Mouse (Mus musculus) limb, embryonic 15.5 days (tissue): ENCODE data around the gene Rbm6. TPM values are rescaled to one million over a fixed set of nuclear protein-coding genes. Genes with fewer than 3 reads are reported as not detected.

Source experiments
- ATAC-seq: fragments of 200-750 bp; cut with Nextera tagmentation; 2 replicates; pipeline ENCODE4 v1.8.0; 2017; ENCODE audit warnings: low read depth, moderate TSS enrichment; ENCODE audit not compliant: insufficient number of reproducible peaks, low FRiP score, low TSS enrichment
- H3K27ac ChIP-seq: fragments of 300-500 bp; sonication (generic); 2 replicates; pipeline ENCODE4 v1.5.1; 2015; ENCODE audit warnings: moderate library complexity, mild to moderate bottlenecking, inconsistent platforms
- H3K27me3 ChIP-seq: fragments of 300-500 bp; sonication (generic); 2 replicates; pipeline ENCODE4 v1.6.1; 2015; ENCODE audit warnings: inconsistent platforms
- H3K36me3 ChIP-seq: fragments of 300-500 bp; sonication (generic); 2 replicates; pipeline ENCODE4 v1.6.1; 2015; ENCODE audit warnings: inconsistent platforms
- H3K4me1 ChIP-seq: fragments of 300-500 bp; sonication (generic); 2 replicates; pipeline ENCODE4 v1.6.1; 2015; ENCODE audit warnings: inconsistent platforms
- H3K4me2 ChIP-seq: fragments of 300-500 bp; sonication (generic); 2 replicates; pipeline ENCODE4 v1.6.1; 2015; ENCODE audit warnings: mild to moderate bottlenecking, inconsistent platforms
- H3K4me3 ChIP-seq: fragments of 300-500 bp; sonication (generic); 2 replicates; pipeline ENCODE4 v1.5.1; 2015; ENCODE audit warnings: mild to moderate bottlenecking, inconsistent platforms
- H3K9ac ChIP-seq: fragments of 300-500 bp; sonication (generic); 2 replicates; pipeline ENCODE4 v1.6.1; 2015; ENCODE audit warnings: inconsistent platforms
- H3K9me3 ChIP-seq: fragments of 300-500 bp; sonication (generic); 2 replicates; pipeline ENCODE4 v1.6.1; 2016; ENCODE audit warnings: inconsistent platforms
- WGBS: fragments of 180-500 bp; shearing (Covaris S2); methylation state at CpG from one replicate; pipeline ENCODE4 v1.1.7; 2015; 5-methylcytosine and 5-hydroxymethylcytosine counted together
- polyA plus RNA-seq: library from polyadenylated mRNA; unstranded; fragments of >200 nt; fragmentation: Nextera tagmentation; extraction: Ambion mirVana; gene quantifications from 2 replicates; pipeline ENCODE4 v1.2.1, GENCODE M21; 2015

The Rbm6 gene
- polyA plus RNA-seq, 1 experiment from 2014 or later = 71.7 TPM

GRCm38 (mm10) chr9:107904726-107905125 is 31.7 kb upstream of the Rbm6 start:
- Histone ChIP-seq H3K4me3 (no peak overlapping the region), H3K9ac (no peak overlapping the region), H3K9me3 (no peaks in the 10 kb centered on the region), H3K4me1 (peaks cover 63% of the 10 kb centered on the region), H3K4me2 (no peak overlapping the region), H3K27ac (no peak overlapping the region), H3K27me3 (peaks cover 20% of the 10 kb centered on the region), H3K36me3 (peaks cover 15% of the 10 kb centered on the region)
- WGBS = 6% methylated on average over 4 of the region's 4 CpGs
- ATAC-seq = no peak

DNA sequence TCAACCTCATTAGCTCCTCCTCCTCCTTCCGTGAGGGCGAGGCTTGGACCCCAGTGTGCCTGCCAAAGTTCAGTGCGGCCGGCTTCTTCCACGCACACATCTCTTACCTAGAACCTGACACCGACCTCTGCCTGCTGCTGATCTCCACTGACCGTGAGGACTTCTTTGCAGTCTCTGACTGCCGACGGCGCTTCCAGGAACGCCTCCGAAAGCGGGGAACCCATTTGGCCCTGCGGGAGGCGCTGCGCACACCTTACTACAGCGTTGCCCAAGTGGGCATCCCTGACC is 28.5 kb upstream of the Rbm6 start:
- 15% methylated on average over 17 of the region's 17 CpGs for WGBS
- no peaks in the 10 kb centered on the region for H3K9me3 ChIP-seq
- peak overlapping the region; percentile 50 for H3K4me2 ChIP-seq
- H3K36me3 ChIP-seq = peaks cover 38% of the 10 kb centered on the region
- H3K4me3 ChIP-seq = peak overlapping the region; percentile 32; the same call in 1 of the 2 replicates
- no peak overlapping the region for H3K9ac ChIP-seq
- ATAC-seq = no peak
- H3K27me3 ChIP-seq = peaks cover 20% of the 10 kb centered on the region
- H3K4me1 ChIP-seq = peaks cover 33% of the 10 kb centered on the region
- H3K27ac ChIP-seq = no peak overlapping the region

DNA sequence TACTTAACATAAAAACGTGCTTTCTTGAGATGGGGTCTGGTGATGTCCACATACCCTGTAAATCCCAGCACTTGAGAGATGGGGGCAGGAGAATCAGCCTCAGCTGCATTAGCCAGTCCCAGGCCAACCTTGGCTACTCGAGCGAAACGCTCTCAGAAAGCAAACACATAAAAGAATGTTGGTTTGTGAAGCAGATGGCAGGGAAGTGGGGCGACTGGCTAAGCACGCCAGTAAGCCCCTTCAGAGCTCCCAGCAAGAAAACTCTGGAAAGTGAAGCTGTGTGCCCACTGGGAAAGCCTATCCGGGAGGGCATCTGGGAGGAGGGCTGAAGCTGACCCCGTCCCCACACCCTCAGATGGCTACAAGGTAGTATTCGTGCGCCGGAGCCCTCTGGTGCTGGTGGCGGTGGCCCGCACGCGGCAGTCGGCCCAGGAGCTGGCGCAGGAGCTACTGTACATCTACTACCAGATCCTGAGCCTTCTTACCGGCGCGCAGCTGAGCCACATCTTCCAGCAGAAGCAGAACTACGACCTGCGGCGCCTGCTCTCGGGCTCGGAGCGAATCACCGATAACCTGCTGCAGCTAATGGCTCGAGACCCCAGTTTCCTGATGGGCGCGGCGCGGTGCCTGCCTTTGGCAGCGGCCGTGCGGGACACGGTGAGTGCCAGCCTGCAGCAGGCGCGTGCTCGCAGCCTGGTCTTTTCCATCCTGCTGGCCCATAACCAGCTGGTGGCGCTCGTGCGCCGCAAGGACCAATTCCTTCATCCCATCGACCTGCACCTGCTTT is 28.0 kb upstream of the Rbm6 start:
- H3K4me1 ChIP-seq = peaks cover 27% of the 10 kb centered on the region
- peaks cover 39% of the 10 kb centered on the region for H3K36me3 ChIP-seq
- ATAC-seq = no peak; the same call in 1 of the 2 replicates
- 0 out of 2 replicates have a peak overlapping the region, but pooled peaks have one; percentile 21 for H3K9ac ChIP-seq
- WGBS = 7% methylated on average over 39 of the region's 44 CpGs
- H3K27ac ChIP-seq = no peak overlapping the region
- H3K4me2 ChIP-seq = peak overlapping the region; percentile 50
- peak overlapping the region; percentile 32 for H3K4me3 ChIP-seq
- peaks cover 20% of the 10 kb centered on the region for H3K27me3 ChIP-seq
- no peaks in the 10 kb centered on the region for H3K9me3 ChIP-seq

- 77% methylated on average over 12 of the region's 12 CpGs for WGBS
- H3K9me3 ChIP-seq = no peaks in the 10 kb centered on the region
- H3K4me1 ChIP-seq = peaks cover 15% of the 10 kb centered on the region
- H3K4me3 ChIP-seq = no peak overlapping the region
- H3K4me2 ChIP-seq = no peak overlapping the region
- H3K36me3 ChIP-seq = peaks cover 39% of the 10 kb centered on the region
- H3K27me3 ChIP-seq = peaks cover 20% of the 10 kb centered on the region
- H3K27ac ChIP-seq = no peak overlapping the region
- no peak for ATAC-seq
- H3K9ac ChIP-seq = no peak overlapping the region
These were observed 26.8 kb upstream of the Rbm6 start for GRCm38 (mm10) chr9:107899855-107900254.

DNA sequence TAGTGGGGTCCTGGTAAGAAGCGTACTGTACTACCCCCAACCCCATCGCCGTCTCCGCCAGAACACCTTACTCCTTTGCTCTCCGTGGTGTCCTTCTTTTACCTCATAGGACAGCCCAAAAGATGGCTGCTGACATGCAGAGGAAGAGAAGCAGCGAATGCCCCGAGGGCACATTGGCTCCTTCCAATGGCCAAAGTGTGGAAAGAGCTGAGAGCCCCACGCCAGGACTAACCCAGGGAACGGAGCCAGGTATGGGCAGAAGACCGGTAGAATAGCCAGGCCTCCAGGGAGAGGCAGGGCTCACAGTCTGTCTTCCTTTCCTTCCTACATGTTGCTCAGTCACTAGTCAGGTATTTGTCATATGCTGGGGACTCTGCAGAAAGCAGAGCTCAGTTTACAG is 25.5 kb upstream of the Rbm6 start:
- no peak for ATAC-seq
- H3K9me3 ChIP-seq = no peaks in the 10 kb centered on the region
- H3K4me1 ChIP-seq = peaks cover 14% of the 10 kb centered on the region
- H3K4me3 ChIP-seq = no peak overlapping the region
- peaks cover 20% of the 10 kb centered on the region for H3K27me3 ChIP-seq
- 81% methylated on average over 10 of the region's 10 CpGs for WGBS
- no peak overlapping the region for H3K9ac ChIP-seq
- peaks cover 39% of the 10 kb centered on the region for H3K36me3 ChIP-seq
- H3K4me2 ChIP-seq = no peak overlapping the region
- H3K27ac ChIP-seq = no peak overlapping the region

DNA sequence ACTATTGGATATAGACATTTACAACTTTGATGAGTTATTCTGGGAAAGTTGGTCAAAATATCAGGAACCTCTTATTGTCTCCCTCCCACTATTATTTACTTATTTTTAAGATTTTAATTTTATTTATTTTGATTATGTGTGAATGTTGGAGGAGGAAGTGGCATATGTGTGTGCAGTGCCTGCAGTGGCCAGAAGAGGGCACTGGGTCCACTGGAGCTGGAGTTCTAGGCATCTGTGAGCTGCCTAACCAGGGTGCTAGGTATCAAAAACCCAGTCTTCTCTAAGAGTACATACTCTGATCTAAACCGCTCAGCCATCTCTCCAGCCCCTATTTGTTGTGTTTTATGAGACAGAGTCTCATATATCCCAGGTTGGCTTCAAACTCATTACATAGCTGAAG is 18.0 kb upstream of the Rbm6 start:
- H3K9ac ChIP-seq = no peak overlapping the region

DNA sequence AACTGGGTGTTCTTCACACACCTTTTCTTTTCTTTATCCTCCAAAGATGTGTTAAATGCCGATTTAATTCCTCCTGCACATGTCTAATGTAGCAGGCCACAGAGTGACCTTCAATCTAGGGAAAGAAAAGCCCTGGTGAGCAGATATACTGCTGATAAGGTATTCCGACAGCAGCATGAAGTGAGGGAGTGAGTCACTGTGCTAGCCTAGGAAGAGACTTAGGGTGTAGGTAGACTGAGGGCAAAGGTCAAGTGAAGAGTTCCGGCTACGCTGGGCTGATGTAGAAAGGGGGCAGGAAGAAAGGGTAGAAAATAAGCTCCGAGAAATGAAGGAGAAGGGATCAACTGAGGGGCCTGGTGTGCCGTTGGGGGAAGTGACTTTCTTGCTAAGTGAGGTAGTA is 17.2 kb upstream of the Rbm6 start:
- no peaks in the 10 kb centered on the region for H3K36me3 ChIP-seq
- H3K4me1 ChIP-seq = peaks cover 10% of the 10 kb centered on the region
- H3K27ac ChIP-seq = peak overlapping the region; percentile 43; the same call in 1 of the 2 replicates
- no peak for ATAC-seq
- 0 out of 2 replicates have a peak, but pooled peaks cover 5% of the 10 kb centered on the region for H3K27me3 ChIP-seq
- no peaks in the 10 kb centered on the region for H3K9me3 ChIP-seq
- 78% methylated on average over 6 of the region's 6 CpGs for WGBS
- H3K4me3 ChIP-seq = no peak overlapping the region
- H3K9ac ChIP-seq = no peak overlapping the region
- H3K4me2 ChIP-seq = no peak overlapping the region

More for the DNA sequence above, 18.0 kb upstream of the Rbm6 start:
- Histone ChIP-seq H3K9me3 (no peaks in the 10 kb centered on the region), H3K4me2 (no peak overlapping the region), H3K27ac (no peak overlapping the region), H3K4me1 (peaks cover 10% of the 10 kb centered on the region), H3K27me3 (0 out of 2 replicates have a peak, but pooled peaks cover 5% of the 10 kb centered on the region), H3K4me3 (no peak overlapping the region), H3K36me3 (no peaks in the 10 kb centered on the region)
- WGBS = 97% methylated on average over 1 of the region's 1 CpGs
- ATAC-seq = no peak

- Histone ChIP-seq H3K27ac (peak overlapping the region; percentile 72), H3K4me2 (peak overlapping the region; percentile 85), H3K4me3 (peak overlapping the region; percentile 76), H3K36me3 (no peaks in the 10 kb centered on the region), H3K4me1 (peaks cover 10% of the 10 kb centered on the region), H3K27me3 (0 out of 2 replicates have a peak, but pooled peaks cover 5% of the 10 kb centered on the region), H3K9ac (peak overlapping the region; percentile 73), H3K9me3 (no peaks in the 10 kb centered on the region)
- under 1% methylated on average over 18 of the region's 18 CpGs for WGBS
- ATAC-seq = peak; percentile 76
These were observed 15.3 kb upstream of the Rbm6 start for GRCm38 (mm10) chr9:107888267-107888850.

- peak within 1 kb of the TSS; percentile 85 for H3K4me2 ChIP-seq
- peaks cover 10% of the 10 kb centered on the region for H3K4me1 ChIP-seq
- H3K27ac ChIP-seq = peak within 1 kb of the TSS; percentile 72
- peak within 1 kb of the TSS; percentile 76 for H3K4me3 ChIP-seq
- no peaks in the 10 kb centered on the region for H3K36me3 ChIP-seq
- under 1% methylated on average over 28 of the region's 28 CpGs for WGBS
- H3K9me3 ChIP-seq = no peaks in the 10 kb centered on the region
- H3K9ac ChIP-seq = peak within 1 kb of the TSS; percentile 73
- 0 out of 2 replicates have a peak, but pooled peaks cover 5% of the 10 kb centered on the region for H3K27me3 ChIP-seq
- peak; percentile 94 for ATAC-seq
These were observed 14.8 kb upstream of the Rbm6 start, which contains the start of gene Mon1a for GRCm38 (mm10) chr9:107887804-107888266. TSS of gene Mon1a (plus strand) at chr9:107888151.

DNA sequence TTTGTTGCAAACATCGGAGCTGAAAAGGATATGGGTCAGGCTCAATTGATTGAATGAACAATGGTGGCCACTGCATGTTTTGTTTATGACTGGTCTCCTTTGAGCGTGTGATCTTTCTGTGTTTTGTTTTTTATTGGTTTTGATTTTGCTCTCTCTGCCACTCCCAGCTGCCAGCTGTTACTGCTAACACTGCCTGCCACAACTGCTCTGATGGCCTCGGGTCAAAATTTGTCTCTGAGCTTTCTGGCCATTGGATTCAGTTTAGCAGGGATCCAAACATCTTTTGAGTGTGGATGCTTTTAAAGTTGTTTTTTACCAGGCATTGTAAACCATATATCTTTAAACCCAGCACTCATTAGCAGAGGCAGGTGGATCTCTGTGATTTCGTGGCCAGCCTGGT is 7.4 kb upstream of the Rbm6 start:
- Histone ChIP-seq H3K27me3 (no peaks in the 10 kb centered on the region), H3K9me3 (no peaks in the 10 kb centered on the region), H3K27ac (no peak overlapping the region), H3K36me3 (no peaks in the 10 kb centered on the region), H3K4me1 (no peaks in the 10 kb centered on the region), H3K4me3 (no peak overlapping the region), H3K4me2 (no peak overlapping the region), H3K9ac (no peak overlapping the region)
- ATAC-seq = no peak
- WGBS = 58% methylated on average over 4 of the region's 4 CpGs

GRCm38 (mm10) chr9:107872350-107873098 is 513 bp downstream of the Rbm6 start:
- Histone ChIP-seq H3K36me3 (peaks cover 5% of the 10 kb centered on the region; the same call in 1 of the 2 replicates), H3K27me3 (no peaks in the 10 kb centered on the region), H3K4me2 (peak overlapping the region; percentile 71), H3K4me1 (peaks cover 17% of the 10 kb centered on the region), H3K27ac (peak overlapping the region; percentile 97), H3K9me3 (no peaks in the 10 kb centered on the region), H3K4me3 (peak overlapping the region; percentile 98), H3K9ac (peak overlapping the region; percentile 98)
- WGBS = under 1% methylated on average over 72 of the region's 80 CpGs
- ATAC-seq = peak; percentile 99
